Mouse (Mus musculus) common myeloid progenitor, adult 5-6 weeks (primary cell): Measurements from ENCODE around the gene Tyro3. TPM values are rescaled to one million over a fixed set of nuclear protein-coding genes. Genes with fewer than 3 reads are reported as not detected.

Source experiments
- ATAC-seq: replicated peaks from 2 replicates; pipeline ENCODE4 v1.8.0; 2016; ENCODE audit warnings: low read depth, mild to moderate bottlenecking, moderate TSS enrichment, inconsistent platforms; ENCODE audit not compliant: poor library complexity, severe bottlenecking
- total RNA-seq: library from RNA; stranded (forward); fragments of 200-1000, 187-1606 nt; gene quantifications from 2 replicates; pipeline ENCODE4 v1.2.3, GENCODE M21; 2017

Tyro3 gene
- 1.1 TPM in 1 of 2 replicates, not detected in the other for total RNA-seq

- no peak for ATAC-seq
Measured at GRCm38 (mm10) chr2:119797279-119797783, at the start of gene Tyro3. Gene Tyro3, plus strand, starts transcription at chr2:119797733.

GRCm38 (mm10) chr2:119749260-119749659, 48.3 kb upstream of the Tyro3 start:
- no peak for ATAC-seq

DNA sequence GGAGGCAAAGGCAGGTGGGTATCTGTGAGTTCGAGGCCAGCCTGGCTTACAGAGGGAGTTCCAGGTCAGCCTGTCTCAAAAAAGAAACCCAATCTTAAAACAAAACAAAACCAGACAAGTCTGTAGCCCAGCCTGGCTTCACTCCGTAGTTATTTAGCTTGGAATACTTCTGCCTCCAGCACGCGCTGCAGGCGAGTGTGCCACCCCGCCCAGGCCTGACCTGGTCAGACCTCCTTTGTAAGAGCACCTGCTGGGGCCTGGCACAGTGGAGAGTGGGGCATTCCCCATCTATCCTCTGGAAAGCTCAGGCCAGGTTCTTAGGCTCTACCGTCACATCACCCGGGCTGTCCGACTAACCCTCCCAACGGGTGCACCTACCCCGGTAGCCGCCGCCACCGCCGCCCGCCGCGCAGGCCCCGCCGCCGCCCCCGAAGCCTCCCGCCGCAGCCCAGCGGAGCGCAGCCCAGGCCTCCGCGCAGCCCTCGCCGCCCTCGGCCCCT, 39.9 kb upstream of the Tyro3 start:
- no peak for ATAC-seq

DNA sequence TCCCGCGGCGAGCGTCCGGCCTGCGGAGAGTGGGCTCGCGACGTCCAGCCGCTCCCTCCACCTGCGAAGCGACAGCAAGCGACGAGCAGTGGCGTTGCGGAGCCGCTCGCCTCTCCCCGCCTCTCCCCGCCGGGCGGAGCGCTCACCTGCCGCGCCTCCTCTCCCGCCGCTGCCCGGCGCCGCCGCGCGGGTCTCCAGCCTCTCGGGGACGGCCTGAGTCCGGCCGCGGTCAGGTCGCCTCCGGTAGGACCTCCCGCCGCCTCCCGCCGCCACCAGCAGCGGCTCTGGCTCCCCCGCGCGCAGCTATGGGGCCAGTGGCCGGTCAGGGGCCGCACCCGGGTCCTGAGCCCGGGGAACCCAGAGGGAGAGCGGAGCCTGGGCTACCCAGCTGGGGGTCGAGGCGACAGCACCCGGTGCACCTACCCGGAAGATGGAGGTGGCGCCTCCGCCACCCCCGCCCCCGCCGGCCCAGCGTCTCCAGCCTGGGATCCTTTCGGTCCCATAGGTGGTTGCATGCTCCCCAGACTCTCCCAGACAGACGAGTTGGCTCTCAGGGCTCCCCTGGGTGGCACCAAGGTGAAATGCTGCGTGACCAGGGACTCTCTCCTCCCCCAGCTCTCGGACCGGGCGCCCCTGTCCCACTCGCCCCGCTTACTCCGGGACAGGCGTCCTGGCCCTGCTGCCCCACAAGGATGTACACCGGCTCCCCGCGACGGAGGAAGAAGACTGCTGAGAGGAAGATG, 39.3 kb upstream of the Tyro3 start:
- peak; percentile 5 for ATAC-seq

GRCm38 (mm10) chr2:119758844-119759835, 38.4 kb upstream of the Tyro3 start:
- peak; percentile 62 for ATAC-seq

- no peak for ATAC-seq
Measured at GRCm38 (mm10) chr2:119760251-119760650, 37.3 kb upstream of the Tyro3 start, which contains the start of gene Ltk. Gene Ltk, minus strand, starts transcription at chr2:119760431.

- ATAC-seq: no peak
Measured at GRCm38 (mm10) chr2:119762276-119762675, 35.3 kb upstream of the Tyro3 start.

DNA sequence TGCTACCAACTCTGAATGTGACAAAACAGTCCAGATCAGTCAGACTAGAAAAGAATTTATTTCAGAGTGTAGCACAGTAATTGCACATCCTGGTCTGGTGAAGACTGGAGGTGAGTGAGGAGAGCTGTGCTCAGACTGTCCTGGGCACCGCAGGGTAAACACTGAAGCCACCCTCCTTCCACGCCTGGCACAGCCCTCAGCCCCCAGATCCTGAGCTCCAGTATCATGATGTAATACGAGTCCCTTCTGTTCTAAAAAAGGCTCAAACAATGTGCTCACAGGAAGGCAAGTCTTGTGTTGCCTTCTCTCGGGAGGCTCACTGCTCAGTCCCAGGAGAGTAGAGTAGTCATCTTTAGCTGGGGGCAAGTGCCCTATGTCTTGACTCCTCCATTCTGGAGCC, 33.6 kb upstream of the Tyro3 start:
- no peak for ATAC-seq

- no peak for ATAC-seq
Measured at GRCm38 (mm10) chr2:119767246-119767645, 30.3 kb upstream of the Tyro3 start.

DNA sequence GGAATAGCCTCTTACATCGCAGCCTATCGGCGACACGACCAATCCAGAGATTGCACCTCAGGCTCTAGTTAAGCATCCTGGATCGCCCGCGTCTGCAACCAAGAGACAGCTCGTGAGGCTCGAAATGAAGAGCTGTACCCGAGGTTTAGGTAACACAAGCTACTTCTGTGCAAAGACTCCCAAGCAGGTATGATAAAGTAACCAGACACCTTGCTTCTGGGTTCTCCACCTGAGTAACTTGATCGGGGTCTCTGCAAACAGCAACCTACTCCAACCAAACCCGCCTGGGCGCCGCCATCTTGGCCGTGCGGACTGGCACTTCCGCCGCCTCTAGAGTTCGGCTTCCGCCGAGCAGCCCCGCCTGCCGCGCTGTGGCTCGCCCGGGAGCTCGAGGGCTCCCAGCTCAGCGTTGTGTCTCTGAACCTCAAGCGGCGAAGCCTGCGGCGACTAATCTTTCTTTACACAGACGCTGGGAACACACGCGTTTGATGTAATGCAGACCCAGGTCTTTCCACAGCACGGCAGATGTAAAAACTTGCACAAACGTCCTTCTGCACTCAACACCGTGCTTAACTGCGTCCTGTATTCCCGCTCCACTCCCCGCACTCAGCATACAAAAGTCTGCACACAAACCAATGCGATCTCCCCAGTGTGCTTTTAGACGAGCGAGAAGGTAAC, 10.2 kb upstream of the Tyro3 start, which contains the start of gene Rpap1:
TSS of gene Rpap1 (minus strand) at position 332 of the 678 bp plus-strand sequence.
- peak; percentile 99 for ATAC-seq

- ATAC-seq: no peak
Measured at GRCm38 (mm10) chr2:119789996-119790395, 7.5 kb upstream of the Tyro3 start.

GRCm38 (mm10) chr2:119798246-119798927, 854 bp downstream of the Tyro3 start:
- ATAC-seq: peak; percentile 55

- ATAC-seq: peak; percentile 9; the same call in 1 of the 2 replicates
Measured at GRCm38 (mm10) chr2:119799181-119799960, 1.8 kb downstream of the Tyro3 start.

DNA sequence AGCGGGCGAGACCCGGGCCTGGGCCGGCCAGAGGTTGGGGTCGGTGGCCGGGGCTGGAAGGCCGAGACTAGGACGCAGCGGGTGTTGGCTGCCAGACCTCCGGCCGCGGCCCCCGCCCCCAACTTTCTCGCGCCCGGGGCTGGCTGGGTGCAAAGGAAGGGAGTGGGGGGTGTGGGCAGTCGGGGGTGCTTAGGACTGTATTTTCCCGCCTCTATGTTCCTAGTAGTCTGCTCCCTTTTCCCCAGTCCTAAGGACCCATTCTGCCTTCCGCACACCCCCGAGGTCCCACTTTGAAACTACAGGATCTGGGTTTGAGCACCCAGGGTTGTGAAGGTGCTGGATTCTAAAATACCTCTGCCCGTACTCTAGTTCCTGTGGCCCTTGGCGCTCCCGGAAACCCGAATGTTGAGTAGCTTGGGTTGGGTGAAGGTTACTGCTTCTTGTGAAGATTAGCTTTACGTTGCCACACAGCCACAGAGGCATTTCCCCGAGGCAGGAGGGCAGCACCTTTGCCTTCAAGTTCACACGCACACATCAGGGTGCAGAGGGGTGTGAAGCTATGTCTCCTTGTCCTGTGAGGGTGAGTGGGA, 2.5 kb downstream of the Tyro3 start:
- no peak for ATAC-seq

DNA sequence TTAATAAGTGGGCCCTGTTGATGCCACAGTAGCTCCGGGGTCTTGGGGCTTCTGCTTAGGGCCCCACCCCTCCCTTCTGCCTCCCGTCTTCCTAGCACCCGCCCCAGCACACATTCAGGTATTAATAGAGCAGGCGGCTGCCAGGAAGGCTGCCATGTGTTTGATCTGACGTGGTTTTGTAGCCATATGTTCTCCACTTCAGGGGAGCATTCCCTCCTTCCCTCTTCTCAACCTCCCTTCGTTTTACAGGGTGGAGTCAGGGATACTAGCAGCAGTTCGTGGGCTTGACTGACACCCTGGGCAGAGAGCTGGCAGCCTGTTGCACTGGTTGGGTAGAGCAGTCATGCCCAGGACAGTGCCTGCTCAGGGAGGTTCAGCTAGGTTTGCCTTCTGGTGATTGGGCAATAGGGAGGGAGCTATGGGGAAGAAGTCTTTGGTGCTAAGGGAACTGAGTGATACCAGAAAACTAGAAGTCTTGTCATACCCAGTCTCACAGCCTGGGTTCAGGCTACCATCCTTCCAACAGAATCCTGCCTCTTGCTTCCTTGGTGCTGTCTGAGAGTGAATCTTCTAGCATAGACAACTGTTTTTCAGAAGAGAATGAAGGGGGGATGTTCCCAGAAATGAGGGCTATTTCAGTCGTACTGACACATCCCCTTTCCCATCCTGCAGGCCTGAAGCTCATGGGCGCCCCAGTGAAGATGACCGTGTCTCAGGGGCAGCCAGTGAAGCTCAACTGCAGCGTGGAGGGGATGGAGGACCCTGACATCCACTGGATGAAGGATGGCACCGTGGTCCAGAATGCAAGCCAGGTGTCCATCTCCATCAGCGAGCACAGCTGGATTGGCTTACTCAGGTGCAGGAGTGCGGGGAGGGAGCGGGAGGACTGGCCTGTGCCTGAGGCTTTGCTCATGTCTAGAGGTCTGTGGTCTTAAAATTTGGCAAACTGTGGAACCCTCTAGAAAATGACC, 3.6 kb downstream of the Tyro3 start:
- ATAC-seq: peak; percentile 58

- ATAC-seq: no peak
Measured at GRCm38 (mm10) chr2:119802767-119803617, 5.5 kb downstream of the Tyro3 start.
